Mouse (Mus musculus) lung, postnatal 0 days (tissue): ENCODE measurements around the gene Dppa5a. TPM values are rescaled to one million over a fixed set of nuclear protein-coding genes. Genes with fewer than 3 reads are reported as not detected.

Experiments
- ATAC-seq: fragments of 200-750 bp; cut with Nextera tagmentation; 2 replicates; pipeline ENCODE4 v1.8.0; 2017; ENCODE audit warnings: moderate library complexity
- DNase-seq: peaks from one replicate; pipeline ENCODE4 v3.0.0-alpha.2; 2016; ENCODE audit warnings: low spot score
- H3K27ac ChIP-seq: fragments of 300-500 bp; sonication (generic); 2 replicates; pipeline ENCODE4 v1.5.1; 2014; ENCODE audit warnings: antibody characterized with exemption, mild to moderate bottlenecking, low read length, mixed read lengths
- H3K27me3 ChIP-seq: fragments of 300-500 bp; sonication (generic); replicated peaks from 2 replicates; pipeline ENCODE4 v1.6.1; 2014; ENCODE audit warnings: low read length, mixed read lengths; ENCODE audit not compliant: insufficient read depth
- H3K36me3 ChIP-seq: fragments of 300-500 bp; sonication (generic); 2 replicates; pipeline ENCODE4 v1.6.1; 2014; ENCODE audit warnings: low read length, mixed read lengths; ENCODE audit not compliant: insufficient read depth
- H3K4me1 ChIP-seq: fragments of 300-500 bp; sonication (generic); 2 replicates; pipeline ENCODE4 v1.6.1; 2014; ENCODE audit warnings: antibody characterized with exemption, low read depth, low read length, mixed read lengths; ENCODE audit not compliant: insufficient read depth
- H3K4me2 ChIP-seq: fragments of 300-500 bp; sonication (generic); replicated peaks from 2 replicates; pipeline ENCODE4 v1.6.1; 2014; ENCODE audit warnings: low read depth, mild to moderate bottlenecking, low read length, moderate library complexity, mixed read lengths
- H3K4me3 ChIP-seq: fragments of 300-500 bp; sonication (generic); 2 replicates; pipeline ENCODE4 v1.5.1; 2014; ENCODE audit warnings: low read depth, low read length
- H3K9ac ChIP-seq: fragments of 300-500 bp; sonication (generic); replicated peaks from 2 replicates; pipeline ENCODE4 v1.6.1; 2014; ENCODE audit warnings: low read depth, mild to moderate bottlenecking
- H3K9me3 ChIP-seq: fragments of 300-500 bp; sonication (generic); 2 replicates; pipeline ENCODE4 v1.6.1; 2016; ENCODE audit warnings: low read length, mixed read lengths
- CTCF ChIP-seq: IDR thresholded peaks from 2 replicates; pipeline ENCODE4 v1.5.1; 2016; ENCODE audit warnings: antibody characterized with exemption, mild to moderate bottlenecking
- EP300 ChIP-seq: IDR thresholded peaks from 2 replicates; pipeline ENCODE4 v1.6.1; 2016; ENCODE audit warnings: antibody characterized with exemption, mild to moderate bottlenecking, control low read depth
- WGBS: fragments of 180-500 bp; shearing (Covaris S2); extraction: QIAGEN DNeasy Blood & Tissue Kit; methylation state at CpG from one replicate; pipeline ENCODE4 v1.1.7; 2014; 5-methylcytosine and 5-hydroxymethylcytosine counted together
- polyA plus RNA-seq: library from polyadenylated mRNA; unstranded; fragments of >200 nt; fragmentation: Nextera tagmentation; extraction: Ambion mirVana; gene quantifications from 2 replicates; pipeline ENCODE4 v1.2.1, GENCODE M21; 2015

The Dppa5a gene
- polyA plus RNA-seq, 1 experiment from 2014 or later: 0.81 TPM

- 67% methylated on average over 7 of the region's 7 CpGs for WGBS
- Histone ChIP-seq H3K27ac (no peak overlapping the region), H3K4me2 (no peak overlapping the region), H3K9ac (no peak overlapping the region), H3K4me1 (peaks cover 6% of the 10 kb centered on the region; the same call in 1 of the 2 replicates), H3K9me3 (no peaks in the 10 kb centered on the region), H3K4me3 (no peak overlapping the region), H3K27me3 (peaks cover 27% of the 10 kb centered on the region), H3K36me3 (no peaks in the 10 kb centered on the region)
- DNase-seq: no peak
- no peak for TF ChIP-seq EP300
- no peak for TF ChIP-seq CTCF
- ATAC-seq: no peak
These were observed 26.6 kb upstream of the Dppa5a start for GRCm38 (mm10) chr9:78394602-78395001.

- peaks cover 6% of the 10 kb centered on the region; the same call in 1 of the 2 replicates for H3K4me1 ChIP-seq
- no peak overlapping the region for H3K4me3 ChIP-seq
- no peak overlapping the region for H3K4me2 ChIP-seq
- TF ChIP-seq EP300: no peak
- H3K27ac ChIP-seq: no peak overlapping the region
- H3K36me3 ChIP-seq: no peaks in the 10 kb centered on the region
- DNase-seq (no peak), ATAC-seq (no peak)
- 81% methylated on average over 10 of the region's 10 CpGs for WGBS
- H3K27me3 ChIP-seq: peaks cover 27% of the 10 kb centered on the region
- H3K9me3 ChIP-seq: no peaks in the 10 kb centered on the region
- no peak overlapping the region for H3K9ac ChIP-seq
These were observed 25.8 kb upstream of the Dppa5a start for GRCm38 (mm10) chr9:78393741-78394140.

DNA sequence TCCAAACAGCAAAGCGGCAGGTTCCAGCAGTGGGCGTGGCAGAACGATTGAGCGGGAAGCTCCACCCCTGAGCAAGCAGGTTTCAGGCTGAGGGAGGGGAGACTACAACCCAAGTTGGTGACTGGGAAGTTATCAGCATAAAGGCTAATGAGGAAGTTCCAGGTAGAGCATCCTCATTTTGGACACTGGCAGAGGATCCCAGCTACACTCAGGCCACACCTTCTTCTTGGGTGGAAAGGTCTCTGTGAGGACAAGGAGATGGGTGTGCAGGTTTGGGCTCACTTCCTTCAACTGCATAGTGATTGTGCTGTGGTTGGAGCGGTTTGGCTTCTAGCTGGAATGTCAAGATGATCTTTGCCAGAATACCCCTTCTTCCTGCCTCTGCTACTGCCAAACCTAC, 22.0 kb upstream of the Dppa5a start:
- Histone ChIP-seq H3K4me1 (no peaks in the 10 kb centered on the region), H3K27me3 (peaks cover 10% of the 10 kb centered on the region; the same call in 1 of the 2 replicates), H3K4me2 (no peak overlapping the region), H3K27ac (no peak overlapping the region), H3K4me3 (no peak overlapping the region), H3K9ac (no peak overlapping the region), H3K9me3 (no peaks in the 10 kb centered on the region), H3K36me3 (no peaks in the 10 kb centered on the region)
- TF ChIP-seq CTCF (no peak), EP300 (no peak)
- WGBS: 48% methylated on average over 5 of the region's 5 CpGs
- DNase-seq (no peak), ATAC-seq (no peak)

DNA sequence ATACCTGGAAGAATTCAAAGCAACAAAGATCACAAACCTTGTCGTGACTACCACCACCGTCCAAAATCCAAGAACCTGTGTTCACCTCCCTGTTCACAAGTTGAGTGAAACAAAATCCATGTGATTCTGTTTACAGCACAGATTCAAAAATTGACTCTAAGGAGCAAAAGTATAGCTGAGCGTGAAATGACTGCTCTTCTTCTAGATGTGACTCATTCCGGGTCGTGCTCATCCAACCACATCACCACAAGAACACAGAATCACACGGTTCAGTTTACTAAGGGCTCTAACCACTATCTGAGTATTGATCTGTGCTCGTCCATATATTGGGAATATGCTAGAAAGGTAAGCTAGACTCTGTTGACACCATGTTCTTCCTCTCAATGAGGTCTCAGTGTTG, 19.0 kb upstream of the Dppa5a start:
- DNase-seq: no peak
- no peak overlapping the region for H3K4me3 ChIP-seq
- no peaks in the 10 kb centered on the region for H3K4me1 ChIP-seq
- no peak for ATAC-seq
- WGBS: 88% methylated on average over 7 of the region's 7 CpGs
- no peak for TF ChIP-seq EP300
- no peak for TF ChIP-seq CTCF
- no peaks in the 10 kb centered on the region for H3K27me3 ChIP-seq
- H3K4me2 ChIP-seq: no peak overlapping the region
- H3K9me3 ChIP-seq: no peaks in the 10 kb centered on the region
- H3K27ac ChIP-seq: no peak overlapping the region
- no peaks in the 10 kb centered on the region for H3K36me3 ChIP-seq
- H3K9ac ChIP-seq: no peak overlapping the region

GRCm38 (mm10) chr9:78385893-78386292, 17.9 kb upstream of the Dppa5a start:
- WGBS: 49% methylated on average over 3 of the region's 3 CpGs
- no peak for ATAC-seq
- no peaks in the 10 kb centered on the region for H3K27me3 ChIP-seq
- no peaks in the 10 kb centered on the region for H3K36me3 ChIP-seq
- TF ChIP-seq EP300 (no peak), CTCF (peak; percentile 79)
- H3K9me3 ChIP-seq: no peaks in the 10 kb centered on the region
- H3K27ac ChIP-seq: no peak overlapping the region
- DNase-seq: peak; percentile 48
- H3K4me3 ChIP-seq: no peak overlapping the region
- H3K9ac ChIP-seq: no peak overlapping the region
- H3K4me1 ChIP-seq: no peaks in the 10 kb centered on the region
- no peak overlapping the region for H3K4me2 ChIP-seq

DNA sequence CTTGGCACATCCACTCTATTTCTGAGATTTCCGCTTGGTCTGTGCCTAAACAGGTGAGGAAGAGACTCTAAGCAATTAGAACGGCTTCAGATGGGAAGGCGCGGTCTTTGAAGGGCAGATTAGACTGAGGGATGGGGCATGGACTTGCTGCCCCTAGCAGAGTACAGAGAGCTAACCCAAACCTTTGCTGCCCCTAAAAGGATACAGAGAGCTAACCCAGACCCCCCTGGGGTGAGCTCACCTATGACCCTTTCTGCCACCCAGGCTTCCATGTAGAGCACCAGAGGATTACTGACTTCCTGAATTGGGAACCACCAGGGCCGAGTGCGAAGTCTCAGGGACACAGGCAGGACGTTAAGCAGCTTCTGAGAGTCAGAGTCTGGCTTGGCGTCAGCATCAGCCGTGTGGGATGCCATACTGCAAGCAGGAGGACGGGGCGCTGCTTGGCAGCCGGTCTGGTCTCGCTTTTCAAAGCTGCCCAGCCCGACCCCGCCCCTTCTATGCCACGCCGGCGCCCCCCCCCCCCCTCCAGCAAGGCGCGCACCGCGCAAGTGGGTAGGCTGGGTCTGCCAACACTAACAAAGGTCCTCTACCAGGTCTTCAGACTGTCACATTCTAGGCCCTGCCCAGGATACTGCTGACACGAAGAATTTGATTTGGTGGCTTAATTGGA, 10.3 kb upstream of the Dppa5a start, which contains the start of gene Ooep:
TSS of gene Ooep (minus strand) at position 613 of the 673 bp plus-strand sequence.
- no peak within 1 kb of the TSS for H3K27ac ChIP-seq
- H3K9ac ChIP-seq: no peak within 1 kb of the TSS
- H3K4me1 ChIP-seq: peaks cover 7% of the 10 kb centered on the region; the same call in 1 of the 2 replicates
- no peaks in the 10 kb centered on the region for H3K27me3 ChIP-seq
- peak within 1 kb of the TSS; percentile 14 for H3K4me3 ChIP-seq
- peak; percentile 59 for DNase-seq
- H3K9me3 ChIP-seq: no peaks in the 10 kb centered on the region
- no peaks in the 10 kb centered on the region for H3K36me3 ChIP-seq
- H3K4me2 ChIP-seq: peak within 1 kb of the TSS; percentile 50
- WGBS: 6% methylated on average over 20 of the region's 23 CpGs
- TF ChIP-seq CTCF (peak; percentile 21), EP300 (no peak)
- peak; percentile 87 for ATAC-seq
